Mouse (Mus musculus): ENCODE results near the gene Unc80. TPM values are rescaled to one million over a fixed set of nuclear protein-coding genes. Genes with fewer than 3 reads are reported as not detected.

Gene Unc80
- polyA plus RNA-seq (2015; fragmentation: Nextera tagmentation; extraction: Ambion mirVana), result 0.40 and 0.56 TPM in 2 replicates

GRCm38 (mm10) chr1:66467821-66468703 is at the start of gene Unc80:
TSS of gene Unc80 (plus strand) at chr1:66468367.
- peak; percentile 88 for ATAC-seq (ENCODE audit: insufficient read depth, low FRiP score)
- peak within 1 kb of the TSS; percentile 7; the same call in 1 of the 2 replicates for H3K9ac ChIP-seq (ENCODE audit: low read length)
- H3K27ac ChIP-seq (ENCODE audit: low read length), result no peak within 1 kb of the TSS
- H3K27me3 ChIP-seq (ENCODE audit: control insufficient read depth, insufficient read depth, low read length), result 0 out of 2 replicates have a peak, but pooled peaks cover 4% of the 10 kb centered on the region
- WGBS, result under 1% methylated on average over 72 of the region's 83 CpGs
- peak within 1 kb of the TSS; percentile 50 for H3K4me3 ChIP-seq (replicated peaks; ENCODE audit: low read length)
- peak within 1 kb of the TSS; percentile 63 for H3K4me2 ChIP-seq (ENCODE audit: low read depth, low read length)
- H3K4me1 ChIP-seq (ENCODE audit: control insufficient read depth, insufficient read depth, low read length), result no peaks in the 10 kb centered on the region
- H3K36me3 ChIP-seq (ENCODE audit: control insufficient read depth, insufficient read depth, low read length), result no peaks in the 10 kb centered on the region
- H3K9me3 ChIP-seq (replicated peaks; ENCODE audit: control insufficient read depth, low read length), result no peaks in the 10 kb centered on the region

- Histone ChIP-seq H3K9ac (ENCODE audit: low read length) (no peak overlapping the region), H3K27me3 (ENCODE audit: control insufficient read depth, insufficient read depth, low read length) (no peaks in the 10 kb centered on the region), H3K36me3 (ENCODE audit: control insufficient read depth, insufficient read depth, low read length) (no peaks in the 10 kb centered on the region), H3K4me3 (replicated peaks; ENCODE audit: low read length) (no peak overlapping the region), H3K27ac (ENCODE audit: low read length) (no peak overlapping the region), H3K4me1 (ENCODE audit: control insufficient read depth, insufficient read depth, low read length) (no peaks in the 10 kb centered on the region), H3K4me2 (ENCODE audit: low read depth, low read length) (no peak overlapping the region), H3K9me3 (replicated peaks; ENCODE audit: control insufficient read depth, low read length) (no peaks in the 10 kb centered on the region)
- ATAC-seq (ENCODE audit: insufficient read depth, low FRiP score), result no peak
- 91% methylated on average over 5 of the region's 5 CpGs for whole genome bisulfite sequencing
Observed at GRCm38 (mm10) chr1:66426073-66426472, 42.1 kb upstream of the Unc80 start.

GRCm38 (mm10) chr1:66430962-66431361 is 37.2 kb upstream of the Unc80 start:
- Histone ChIP-seq H3K4me1 (ENCODE audit: control insufficient read depth, insufficient read depth, low read length) (no peaks in the 10 kb centered on the region), H3K4me2 (ENCODE audit: low read depth, low read length) (no peak overlapping the region), H3K36me3 (ENCODE audit: control insufficient read depth, insufficient read depth, low read length) (no peaks in the 10 kb centered on the region), H3K9ac (ENCODE audit: low read length) (no peak overlapping the region), H3K9me3 (replicated peaks; ENCODE audit: control insufficient read depth, low read length) (no peaks in the 10 kb centered on the region), H3K27me3 (ENCODE audit: control insufficient read depth, insufficient read depth, low read length) (no peaks in the 10 kb centered on the region), H3K4me3 (replicated peaks; ENCODE audit: low read length) (no peak overlapping the region), H3K27ac (ENCODE audit: low read length) (no peak overlapping the region)
- ATAC-seq (ENCODE audit: insufficient read depth, low FRiP score), result no peak

- Histone ChIP-seq H3K27me3 (ENCODE audit: control insufficient read depth, insufficient read depth, low read length) (no peaks in the 10 kb centered on the region), H3K9me3 (replicated peaks; ENCODE audit: control insufficient read depth, low read length) (no peaks in the 10 kb centered on the region), H3K27ac (ENCODE audit: low read length) (no peak overlapping the region), H3K4me2 (ENCODE audit: low read depth, low read length) (no peak overlapping the region), H3K36me3 (ENCODE audit: control insufficient read depth, insufficient read depth, low read length) (no peaks in the 10 kb centered on the region), H3K9ac (ENCODE audit: low read length) (no peak overlapping the region), H3K4me1 (ENCODE audit: control insufficient read depth, insufficient read depth, low read length) (no peaks in the 10 kb centered on the region), H3K4me3 (replicated peaks; ENCODE audit: low read length) (no peak overlapping the region)
- no peak for ATAC-seq (ENCODE audit: insufficient read depth, low FRiP score)
- WGBS, result 83% methylated on average over 6 of the region's 6 CpGs
Observed at GRCm38 (mm10) chr1:66431472-66431871, 36.7 kb upstream of the Unc80 start.

GRCm38 (mm10) chr1:66438069-66438468 is 30.1 kb upstream of the Unc80 start:
- H3K4me2 ChIP-seq (ENCODE audit: low read depth, low read length), result no peak overlapping the region
- H3K4me1 ChIP-seq (ENCODE audit: control insufficient read depth, insufficient read depth, low read length), result no peaks in the 10 kb centered on the region
- H3K4me3 ChIP-seq (replicated peaks; ENCODE audit: low read length), result no peak overlapping the region
- no peaks in the 10 kb centered on the region for H3K36me3 ChIP-seq (ENCODE audit: control insufficient read depth, insufficient read depth, low read length)
- no peak for ATAC-seq (ENCODE audit: insufficient read depth, low FRiP score)
- no peak overlapping the region for H3K9ac ChIP-seq (ENCODE audit: low read length)
- H3K27me3 ChIP-seq (ENCODE audit: control insufficient read depth, insufficient read depth, low read length), result no peaks in the 10 kb centered on the region
- no peak overlapping the region for H3K27ac ChIP-seq (ENCODE audit: low read length)
- H3K9me3 ChIP-seq (replicated peaks; ENCODE audit: control insufficient read depth, low read length), result no peaks in the 10 kb centered on the region
- 81% methylated on average over 2 of the region's 2 CpGs for WGBS

- Histone ChIP-seq H3K4me1 (ENCODE audit: control insufficient read depth, insufficient read depth, low read length) (no peaks in the 10 kb centered on the region), H3K4me2 (ENCODE audit: low read depth, low read length) (no peak overlapping the region), H3K27me3 (ENCODE audit: control insufficient read depth, insufficient read depth, low read length) (no peaks in the 10 kb centered on the region), H3K36me3 (ENCODE audit: control insufficient read depth, insufficient read depth, low read length) (no peaks in the 10 kb centered on the region), H3K4me3 (replicated peaks; ENCODE audit: low read length) (no peak overlapping the region), H3K9me3 (replicated peaks; ENCODE audit: control insufficient read depth, low read length) (no peaks in the 10 kb centered on the region), H3K27ac (ENCODE audit: low read length) (no peak overlapping the region), H3K9ac (ENCODE audit: low read length) (no peak overlapping the region)
- WGBS, result 89% methylated on average over 2 of the region's 2 CpGs
- ATAC-seq (ENCODE audit: insufficient read depth, low FRiP score), result no peak
Observed at GRCm38 (mm10) chr1:66442922-66443321, 25.2 kb upstream of the Unc80 start.

- no peak overlapping the region for H3K4me3 ChIP-seq (replicated peaks; ENCODE audit: low read length)
- 77% methylated on average over 2 of the region's 2 CpGs for WGBS
Observed at GRCm38 (mm10) chr1:66449471-66449870, 18.7 kb upstream of the Unc80 start.

GRCm38 (mm10) chr1:66456580-66456979 is 11.6 kb upstream of the Unc80 start:
- 29% methylated on average over 2 of the region's 2 CpGs for WGBS
- no peak for ATAC-seq (ENCODE audit: insufficient read depth, low FRiP score)
- no peak overlapping the region for H3K4me3 ChIP-seq (replicated peaks; ENCODE audit: low read length)
- H3K9me3 ChIP-seq (replicated peaks; ENCODE audit: control insufficient read depth, low read length), result no peaks in the 10 kb centered on the region
- H3K9ac ChIP-seq (ENCODE audit: low read length), result no peak overlapping the region
- no peaks in the 10 kb centered on the region for H3K36me3 ChIP-seq (ENCODE audit: control insufficient read depth, insufficient read depth, low read length)
- H3K4me2 ChIP-seq (ENCODE audit: low read depth, low read length), result no peak overlapping the region
- H3K27ac ChIP-seq (ENCODE audit: low read length), result no peak overlapping the region
- no peaks in the 10 kb centered on the region for H3K27me3 ChIP-seq (ENCODE audit: control insufficient read depth, insufficient read depth, low read length)
- H3K4me1 ChIP-seq (ENCODE audit: control insufficient read depth, insufficient read depth, low read length), result no peaks in the 10 kb centered on the region

More at GRCm38 (mm10) chr1:66449471-66449870, 18.7 kb upstream of the Unc80 start:
- Histone ChIP-seq H3K9me3 (replicated peaks; ENCODE audit: control insufficient read depth, low read length) (no peaks in the 10 kb centered on the region), H3K27ac (ENCODE audit: low read length) (no peak overlapping the region), H3K36me3 (ENCODE audit: control insufficient read depth, insufficient read depth, low read length) (no peaks in the 10 kb centered on the region), H3K27me3 (ENCODE audit: control insufficient read depth, insufficient read depth, low read length) (no peaks in the 10 kb centered on the region), H3K4me1 (ENCODE audit: control insufficient read depth, insufficient read depth, low read length) (no peaks in the 10 kb centered on the region), H3K4me2 (ENCODE audit: low read depth, low read length) (no peak overlapping the region), H3K9ac (ENCODE audit: low read length) (no peak overlapping the region)
- no peak for ATAC-seq (ENCODE audit: insufficient read depth, low FRiP score)

- no peak for ATAC-seq (ENCODE audit: insufficient read depth, low FRiP score)
- Histone ChIP-seq H3K4me3 (replicated peaks; ENCODE audit: low read length) (no peak overlapping the region), H3K4me2 (ENCODE audit: low read depth, low read length) (no peak overlapping the region), H3K4me1 (ENCODE audit: control insufficient read depth, insufficient read depth, low read length) (no peaks in the 10 kb centered on the region), H3K27me3 (ENCODE audit: control insufficient read depth, insufficient read depth, low read length) (no peaks in the 10 kb centered on the region), H3K9ac (ENCODE audit: low read length) (no peak overlapping the region), H3K27ac (ENCODE audit: low read length) (no peak overlapping the region), H3K36me3 (ENCODE audit: control insufficient read depth, insufficient read depth, low read length) (no peaks in the 10 kb centered on the region), H3K9me3 (replicated peaks; ENCODE audit: control insufficient read depth, low read length) (no peaks in the 10 kb centered on the region)
- 74% methylated on average over 3 of the region's 3 CpGs for WGBS
Observed at GRCm38 (mm10) chr1:66457747-66458146, 10.4 kb upstream of the Unc80 start.
